Mouse (Mus musculus) forebrain, embryonic 11.5 days (tissue): Measurements from ENCODE around the gene Slc50a1. TPM values are rescaled to one million over a fixed set of nuclear protein-coding genes. Genes with fewer than 3 reads are reported as not detected.
A peak's percentile ranks its signal among the peaks of the same experiment; 100 is the strongest.

Source experiments
- ATAC-seq: fragments of 200-750 bp; cut with Nextera tagmentation; replicated peaks from 2 replicates; pipeline ENCODE4 v1.8.0; 2017; ENCODE audit warnings: moderate TSS enrichment; ENCODE audit not compliant: low FRiP score
- DNase-seq: peaks from one replicate; pipeline ENCODE4 v3.0.0-alpha.2; 2017; ENCODE audit warnings: low spot score
- H3K27ac ChIP-seq: fragments of 300-500 bp; sonication (generic); 2 replicates; pipeline ENCODE4 v1.5.1; 2014; ENCODE audit warnings: low read depth, low read length
- H3K27me3 ChIP-seq: fragments of 300-500 bp; sonication (generic); 2 replicates; pipeline ENCODE4 v1.6.1; 2014; ENCODE audit warnings: mild to moderate bottlenecking, low read length, mixed read lengths; ENCODE audit not compliant: control insufficient read depth, insufficient read depth
- H3K36me3 ChIP-seq: fragments of 300-500 bp; sonication (generic); 2 replicates; pipeline ENCODE4 v1.6.1; 2014; ENCODE audit warnings: mild to moderate bottlenecking, low read length, moderate library complexity, mixed read lengths; ENCODE audit not compliant: control insufficient read depth, insufficient read depth
- H3K4me1 ChIP-seq: fragments of 300-500 bp; sonication (generic); replicated peaks from 2 replicates; pipeline ENCODE4 v1.6.1; 2014; ENCODE audit warnings: low read length, mixed read lengths; ENCODE audit not compliant: control insufficient read depth, insufficient read depth
- H3K4me2 ChIP-seq: fragments of 300-500 bp; sonication (generic); 2 replicates; pipeline ENCODE4 v1.6.1; 2014; ENCODE audit warnings: low read depth, mild to moderate bottlenecking, low read length, moderate library complexity, mixed read lengths; ENCODE audit not compliant: severe bottlenecking
- H3K4me3 ChIP-seq: fragments of 300-500 bp; sonication (generic); 2 replicates; pipeline ENCODE4 v1.5.1; 2014; ENCODE audit warnings: low read depth, low read length
- H3K9ac ChIP-seq: fragments of 300-500 bp; sonication (generic); 2 replicates; pipeline ENCODE4 v1.6.1; 2014; ENCODE audit warnings: low read length
- H3K9me3 ChIP-seq: fragments of 300-500 bp; sonication (generic); 2 replicates; pipeline ENCODE4 v1.6.1; 2016; ENCODE audit warnings: low read length, mixed read lengths; ENCODE audit not compliant: control insufficient read depth
- WGBS: fragments of 180-500 bp; shearing (Covaris S2); extraction: QIAGEN DNeasy Blood & Tissue Kit; methylation state at CpG from one replicate; pipeline ENCODE4 v1.1.7; 2014; 5-methylcytosine and 5-hydroxymethylcytosine counted together
- polyA plus RNA-seq: library from polyadenylated mRNA; unstranded; fragments of >200 nt; fragmentation: Nextera tagmentation; extraction: Ambion mirVana; gene quantifications from 2 replicates; pipeline ENCODE4 v1.2.1, GENCODE M21; 2014

Gene Slc50a1
- polyA plus RNA-seq, 1 experiment from 2014 or later = 28.4 TPM

DNA sequence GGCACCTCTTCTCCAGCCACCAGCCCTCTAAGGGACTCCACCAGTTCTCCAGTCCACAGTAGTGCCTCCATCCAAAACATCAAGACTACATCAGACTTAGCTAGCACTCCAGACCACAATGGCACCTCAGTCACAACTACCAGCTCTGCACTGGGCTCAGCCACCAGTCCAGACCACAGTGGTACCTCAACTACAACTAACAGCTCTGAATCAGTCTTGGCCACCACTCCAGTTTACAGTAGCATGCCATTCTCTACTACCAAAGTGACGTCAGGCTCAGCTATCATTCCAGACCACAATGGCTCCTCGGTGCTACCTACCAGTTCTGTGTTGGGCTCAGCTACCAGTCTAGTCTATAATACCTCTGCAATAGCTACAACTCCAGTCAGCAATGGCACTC is 39.8 kb downstream of the Slc50a1 start:
- Histone ChIP-seq H3K4me2 (no peak overlapping the region), H3K9ac (no peak overlapping the region), H3K4me1 (peaks cover 6% of the 10 kb centered on the region; the same call in 1 of the 2 replicates), H3K9me3 (no peaks in the 10 kb centered on the region), H3K36me3 (no peaks in the 10 kb centered on the region; the same call in 1 of the 2 replicates), H3K27me3 (no peaks in the 10 kb centered on the region), H3K27ac (no peak overlapping the region), H3K4me3 (no peak overlapping the region)
- DNase-seq = no peak
- 96% methylated on average over 2 of the region's 2 CpGs for WGBS
- ATAC-seq = no peak

DNA sequence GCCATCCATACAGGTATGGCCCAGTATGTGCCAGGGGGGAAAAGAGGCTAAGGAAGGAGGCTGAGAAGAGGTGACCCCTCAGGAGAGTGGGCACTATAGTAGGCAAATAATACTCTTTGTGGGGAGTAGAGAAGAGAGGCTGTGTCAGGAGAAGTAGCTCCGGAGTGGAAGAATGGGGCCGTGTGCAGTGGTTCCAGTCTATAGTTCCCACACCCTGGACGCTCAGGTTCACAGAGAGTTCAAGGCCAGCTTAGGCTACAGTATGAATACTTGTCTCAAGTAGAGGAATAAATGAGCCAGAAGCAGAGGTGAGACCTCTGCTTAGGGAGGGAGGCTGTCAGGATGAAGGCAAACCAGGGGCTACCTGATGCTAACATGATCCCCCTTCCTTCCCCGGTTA is 41.1 kb downstream of the Slc50a1 start:
- no peak for ATAC-seq
- Histone ChIP-seq H3K9ac (no peak overlapping the region), H3K27me3 (no peaks in the 10 kb centered on the region), H3K4me3 (no peak overlapping the region), H3K4me2 (no peak overlapping the region), H3K36me3 (no peaks in the 10 kb centered on the region; the same call in 1 of the 2 replicates), H3K27ac (no peak overlapping the region), H3K4me1 (peaks cover 16% of the 10 kb centered on the region), H3K9me3 (no peaks in the 10 kb centered on the region)
- 45% methylated on average over 4 of the region's 4 CpGs for WGBS
- no peak for DNase-seq

DNA sequence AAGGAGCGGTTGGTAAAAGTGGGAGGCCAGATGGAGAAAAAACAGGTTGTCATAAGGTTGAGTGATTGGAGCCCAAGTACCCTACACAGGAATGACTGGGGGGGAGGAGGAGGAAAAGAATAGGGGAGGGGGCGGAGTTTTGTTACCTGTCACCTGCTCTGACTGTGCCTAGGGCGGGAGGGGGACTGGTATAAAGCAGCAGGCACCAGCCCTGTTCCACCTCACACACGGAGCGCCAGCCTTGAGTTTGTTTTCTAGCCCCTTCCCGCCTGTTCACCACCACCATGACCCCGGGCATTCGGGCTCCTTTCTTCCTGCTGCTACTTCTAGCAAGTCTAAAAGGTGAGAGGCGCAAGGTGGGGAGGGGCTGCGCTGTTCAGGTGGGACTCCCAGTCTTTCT is 41.5 kb downstream of the Slc50a1 start, which contains the start of gene Muc1:
TSS of gene Muc1 (plus strand) at position 222 of the 400 bp plus-strand sequence.
- ATAC-seq (no peak), DNase-seq (no peak)
- peak within 1 kb of the TSS; percentile 95 for H3K4me2 ChIP-seq
- 26% methylated on average over 10 of the region's 10 CpGs for WGBS
- H3K36me3 ChIP-seq = no peaks in the 10 kb centered on the region; the same call in 1 of the 2 replicates
- no peaks in the 10 kb centered on the region for H3K9me3 ChIP-seq
- no peaks in the 10 kb centered on the region for H3K27me3 ChIP-seq
- H3K27ac ChIP-seq = peak within 1 kb of the TSS; percentile 98
- peak within 1 kb of the TSS; percentile 97 for H3K4me3 ChIP-seq
- peak within 1 kb of the TSS; percentile 67 for H3K9ac ChIP-seq
- peaks cover 20% of the 10 kb centered on the region for H3K4me1 ChIP-seq

DNA sequence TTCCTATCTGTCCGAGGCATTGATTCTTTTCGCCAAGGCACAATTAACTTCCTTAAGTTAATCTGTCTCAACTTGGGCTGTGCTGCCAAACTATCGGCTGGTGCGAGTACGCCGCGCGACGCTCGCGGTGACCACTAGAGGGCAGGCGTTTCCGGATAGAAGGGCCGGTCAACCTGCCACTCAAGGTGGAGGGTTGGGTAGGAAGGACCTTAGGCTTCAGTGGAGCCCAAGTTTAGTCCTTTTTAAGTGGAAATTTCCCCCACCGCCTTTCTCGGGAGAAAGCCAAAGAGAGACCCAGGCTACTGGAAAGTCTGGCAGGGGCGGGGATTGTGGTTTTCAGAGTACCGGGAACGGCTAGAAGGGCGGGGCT is 42.2 kb downstream of the Slc50a1 start:
- Histone ChIP-seq H3K4me3 (peak overlapping the region; percentile 97), H3K27ac (peak overlapping the region; percentile 98), H3K9me3 (no peaks in the 10 kb centered on the region), H3K27me3 (no peaks in the 10 kb centered on the region), H3K9ac (peak overlapping the region; percentile 67), H3K36me3 (no peaks in the 10 kb centered on the region; the same call in 1 of the 2 replicates), H3K4me1 (peaks cover 25% of the 10 kb centered on the region), H3K4me2 (peak overlapping the region; percentile 95)
- DNase-seq (peak; percentile 95), ATAC-seq (peak; percentile 10; the same call in 1 of the 2 replicates)
- WGBS = under 1% methylated on average over 20 of the region's 20 CpGs

DNA sequence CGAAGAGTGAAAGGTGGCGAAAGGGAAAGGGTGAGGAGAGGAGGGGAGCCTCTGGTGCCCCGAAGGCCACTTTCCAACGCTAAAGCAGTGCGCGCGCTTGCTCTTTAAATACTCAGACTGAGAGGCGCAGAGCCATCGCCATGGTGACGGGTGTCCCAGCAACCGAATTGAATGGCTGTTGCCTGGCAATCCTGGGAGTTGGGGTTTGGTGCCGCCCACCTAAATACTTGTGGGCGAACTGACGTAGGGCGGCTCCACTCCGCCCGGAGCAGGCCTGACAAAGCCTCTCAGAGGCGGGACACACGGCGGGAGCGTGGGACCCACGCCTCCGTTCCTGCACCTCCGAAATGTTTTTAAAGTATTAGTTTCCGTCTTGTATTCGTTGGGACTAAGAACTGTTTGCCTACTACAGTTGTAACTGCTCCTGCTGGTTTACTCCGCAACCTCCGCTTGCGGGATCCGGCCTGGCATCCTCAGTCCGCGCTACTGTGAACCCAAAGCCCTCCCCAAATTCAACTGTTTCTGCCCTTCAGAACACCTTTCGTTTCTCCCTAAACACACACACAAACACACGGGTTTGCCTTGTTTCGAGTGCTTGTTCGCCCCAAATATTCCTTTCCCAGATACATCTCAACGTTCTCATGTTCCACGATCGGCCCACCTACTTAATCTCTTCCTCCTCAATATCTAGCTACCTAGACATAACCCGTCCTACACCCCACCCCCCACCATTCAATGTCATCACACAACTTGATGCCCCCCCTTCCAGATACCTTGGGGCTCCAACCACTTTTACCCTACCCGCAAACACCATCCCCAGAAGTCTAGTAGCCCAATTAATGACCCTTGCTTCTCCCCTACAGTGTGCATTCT is 42.8 kb downstream of the Slc50a1 start:
- no peaks in the 10 kb centered on the region for H3K27me3 ChIP-seq
- under 1% methylated on average over 41 of the region's 41 CpGs for WGBS

DNA sequence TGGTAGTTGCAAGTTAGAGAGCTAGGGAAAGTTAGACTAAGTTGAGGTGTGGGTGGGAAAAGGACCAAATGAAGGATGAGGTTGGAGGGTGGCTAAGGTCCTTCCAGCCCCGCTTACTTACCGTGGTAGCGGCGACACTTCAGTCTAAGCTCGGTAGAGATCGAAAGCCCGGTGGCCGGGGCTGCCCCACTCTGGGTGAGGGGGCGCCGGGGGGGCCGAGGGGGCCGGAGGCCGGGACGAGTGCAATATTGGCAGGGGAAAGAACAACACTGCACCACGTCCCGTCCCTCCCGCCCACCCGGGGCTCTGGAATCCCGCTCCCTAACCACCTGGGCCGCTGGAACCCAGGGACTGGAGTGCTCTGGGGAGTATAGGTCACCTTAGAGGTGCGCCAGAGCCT is 43.5 kb downstream of the Slc50a1 start, which contains the start of gene Mtx1:
TSS of gene Mtx1 (minus strand) at position 189 of the 400 bp plus-strand sequence.
- Histone ChIP-seq H3K27ac (peak within 1 kb of the TSS; percentile 98), H3K36me3 (peaks cover 3% of the 10 kb centered on the region; the same call in 1 of the 2 replicates), H3K4me2 (peak within 1 kb of the TSS; percentile 95), H3K27me3 (no peaks in the 10 kb centered on the region), H3K4me1 (peaks cover 25% of the 10 kb centered on the region), H3K9ac (peak within 1 kb of the TSS; percentile 74), H3K9me3 (no peaks in the 10 kb centered on the region), H3K4me3 (peak within 1 kb of the TSS; percentile 97)
- no peak for ATAC-seq
- DNase-seq = no peak
- 1% methylated on average over 21 of the region's 21 CpGs for WGBS

More for the DNA sequence above, 42.8 kb downstream of the Slc50a1 start:
- DNase-seq (peak; percentile 97), ATAC-seq (peak; percentile 85)
- H3K4me1 ChIP-seq = peaks cover 25% of the 10 kb centered on the region
- H3K36me3 ChIP-seq = peaks cover 3% of the 10 kb centered on the region; the same call in 1 of the 2 replicates
- peak overlapping the region; percentile 74 for H3K9ac ChIP-seq
- H3K4me3 ChIP-seq = peak overlapping the region; percentile 97
- H3K27ac ChIP-seq = peak overlapping the region; percentile 98
- no peaks in the 10 kb centered on the region for H3K9me3 ChIP-seq
- peak overlapping the region; percentile 95 for H3K4me2 ChIP-seq

DNA sequence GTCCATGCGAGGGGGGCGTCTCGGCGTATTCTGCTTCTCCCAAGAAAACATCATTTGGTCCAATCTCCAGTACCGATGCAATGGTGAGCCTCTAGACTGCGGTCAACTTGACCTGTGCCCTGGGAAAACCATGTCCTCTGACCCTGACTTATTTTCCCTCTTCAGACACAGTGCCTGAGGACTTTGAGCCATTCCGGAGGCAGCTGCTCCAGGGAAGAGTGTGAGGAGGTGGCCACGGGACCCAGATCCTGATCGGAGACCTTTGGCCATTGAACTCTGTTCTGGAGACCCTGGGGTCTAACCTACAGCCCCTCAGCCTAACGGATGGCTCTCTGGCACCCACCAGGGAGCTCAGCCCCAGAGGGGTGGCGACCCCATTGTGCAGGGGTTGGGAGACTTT is 44.0 kb downstream of the Slc50a1 start:
- H3K4me1 ChIP-seq = peaks cover 25% of the 10 kb centered on the region
- H3K4me3 ChIP-seq = peak overlapping the region; percentile 97
- peak; percentile 0; the same call in 1 of the 2 replicates for ATAC-seq
- H3K36me3 ChIP-seq = peaks cover 3% of the 10 kb centered on the region; the same call in 1 of the 2 replicates
- H3K9ac ChIP-seq = peak overlapping the region; percentile 74
- peak overlapping the region; percentile 98 for H3K27ac ChIP-seq
- no peak for DNase-seq
- peak overlapping the region; percentile 95 for H3K4me2 ChIP-seq
- H3K9me3 ChIP-seq = no peaks in the 10 kb centered on the region
- H3K27me3 ChIP-seq = no peaks in the 10 kb centered on the region
- WGBS = 4% methylated on average over 11 of the region's 11 CpGs

DNA sequence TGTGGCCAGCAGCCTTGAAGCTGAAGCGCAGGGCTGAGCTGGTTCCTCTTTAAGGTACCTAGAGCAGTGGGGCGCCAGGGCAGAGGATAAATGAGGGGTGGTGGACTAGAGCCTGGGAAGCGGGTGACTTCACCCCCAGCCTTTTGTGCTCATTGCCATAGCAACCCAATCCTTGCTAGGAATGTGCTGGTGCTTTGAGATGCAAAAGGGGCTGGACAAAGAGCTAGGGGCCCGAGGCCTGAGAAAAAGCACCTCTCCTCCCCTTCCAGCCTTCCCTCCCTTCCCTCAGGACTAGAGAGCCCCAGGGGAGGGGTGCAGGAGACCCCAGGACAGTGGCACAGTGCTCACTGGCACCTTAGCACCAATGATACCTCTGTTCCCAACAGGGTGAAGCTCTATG is 44.5 kb downstream of the Slc50a1 start:
- H3K9me3 ChIP-seq = no peaks in the 10 kb centered on the region
- peak; percentile 82 for ATAC-seq
- DNase-seq = peak; percentile 90
- 6% methylated on average over 4 of the region's 4 CpGs for WGBS
- H3K4me1 ChIP-seq = peaks cover 28% of the 10 kb centered on the region
- H3K9ac ChIP-seq = peak overlapping the region; percentile 74
- H3K36me3 ChIP-seq = peaks cover 3% of the 10 kb centered on the region; the same call in 1 of the 2 replicates
- peak overlapping the region; percentile 97 for H3K4me3 ChIP-seq
- no peaks in the 10 kb centered on the region for H3K27me3 ChIP-seq
- peak overlapping the region; percentile 95 for H3K4me2 ChIP-seq
- H3K27ac ChIP-seq = peak overlapping the region; percentile 98
